Mouse (Mus musculus) MEL (cell line): ENCODE measurements around the gene 1810013L24Rik.

Experiments used
- CTCF ChIP-seq, 3 experiments: IDR thresholded peaks in 2 of 3; conservative IDR thresholded peaks in 1 of 3; 2 replicates each; pipeline ENCODE4 v1.5.1; 2011 to 2012; ENCODE audit warnings: low read length in 3 of 3, low read depth in 2 of 3, mild to moderate bottlenecking in 2 of 3, improper control_type of control experiment in 1 of 3, inconsistent platforms in 1 of 3, mixed read lengths in 1 of 3, moderate library complexity in 1 of 3; ENCODE audit not compliant: control insufficient read depth in 1 of 3, insufficient read depth in 1 of 3, poor library complexity in 1 of 3, severe bottlenecking in 1 of 3
- MAFK ChIP-seq: IDR thresholded peaks from 2 replicates; pipeline ENCODE4 v1.6.1; 2011; ENCODE audit warnings: low read depth, mild to moderate bottlenecking, low read length, improper control_type of control experiment, borderline replicate concordance
- MXI1 ChIP-seq: IDR thresholded peaks from 2 replicates; pipeline ENCODE4 v1.6.1; 2011; ENCODE audit warnings: mild to moderate bottlenecking, low read depth, low read length, improper control_type of control experiment

DNA sequence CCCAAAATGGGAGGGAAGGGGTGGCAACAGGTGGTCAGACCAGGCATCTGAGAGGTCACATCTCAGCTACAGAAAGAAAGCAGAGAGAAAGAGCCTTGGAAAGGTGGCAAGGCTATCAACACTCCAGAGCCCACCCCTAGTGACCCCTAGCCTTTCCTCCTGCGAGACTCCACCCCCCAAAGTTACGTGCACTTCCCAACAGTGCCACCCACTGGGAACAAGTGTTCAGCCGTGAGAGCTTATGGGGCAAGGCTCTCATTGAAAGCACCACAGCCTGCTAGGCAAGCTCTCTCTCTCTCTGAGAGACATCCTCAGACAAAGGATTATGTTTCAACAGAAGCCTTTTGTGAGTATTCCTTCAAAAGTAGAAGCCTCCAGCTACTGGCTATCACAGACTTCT, 34.9 kb upstream of the 1810013L24Rik start:
- TF ChIP-seq MAFK (no peak), CTCF (IDR thresholded peaks at IDR 0.05 in 2 of 3, conservative IDR thresholded peaks at IDR 0.05 in 1 of 3; ENCODE audit: control insufficient read depth in 1 of 3, insufficient read depth in 1 of 3, low read depth in 2 of 3, low read length in 3 of 3, poor library complexity in 1 of 3, severe bottlenecking in 1 of 3) (peak in 2 of 3 experiments; percentile 43 to 48; a peak in 3 of 6 replicates), MXI1 (no peak)
